Mouse (Mus musculus) testis, postnatal 10 days (tissue): ENCODE measurements around the gene Mak.
"Not testable (repeated sequence)": the region's sequence is repeated elsewhere in the genome, so short reads cannot be mapped to it uniquely, and the experiment has no call there.

ENCODE experiments used
- DNase-seq: peaks from one replicate; pipeline ENCODE4 v3.0.0; 2021; ENCODE audit warnings: low spot score

Mak gene

DNA sequence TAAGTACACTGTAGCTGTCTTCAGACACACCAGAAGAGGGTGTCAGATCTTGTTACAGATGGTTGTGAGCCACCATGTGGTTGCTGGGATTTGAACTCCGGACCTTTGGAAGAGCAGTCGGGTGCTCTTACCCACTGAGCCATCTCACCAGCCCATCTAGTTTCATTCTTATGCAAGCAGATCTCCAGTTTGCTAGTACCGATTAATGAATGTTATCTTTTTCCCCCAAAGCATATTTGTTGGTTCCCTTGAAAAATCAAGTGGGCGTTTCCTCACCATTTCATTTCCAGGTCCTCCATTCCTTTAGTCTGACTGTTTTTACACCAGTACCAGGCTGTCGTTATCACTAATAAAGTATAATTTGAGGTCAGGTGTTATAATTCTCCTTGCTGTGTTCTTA, 81.0 kb downstream of the Mak start:
- DNase-seq, result not testable (repeated sequence)

DNA sequence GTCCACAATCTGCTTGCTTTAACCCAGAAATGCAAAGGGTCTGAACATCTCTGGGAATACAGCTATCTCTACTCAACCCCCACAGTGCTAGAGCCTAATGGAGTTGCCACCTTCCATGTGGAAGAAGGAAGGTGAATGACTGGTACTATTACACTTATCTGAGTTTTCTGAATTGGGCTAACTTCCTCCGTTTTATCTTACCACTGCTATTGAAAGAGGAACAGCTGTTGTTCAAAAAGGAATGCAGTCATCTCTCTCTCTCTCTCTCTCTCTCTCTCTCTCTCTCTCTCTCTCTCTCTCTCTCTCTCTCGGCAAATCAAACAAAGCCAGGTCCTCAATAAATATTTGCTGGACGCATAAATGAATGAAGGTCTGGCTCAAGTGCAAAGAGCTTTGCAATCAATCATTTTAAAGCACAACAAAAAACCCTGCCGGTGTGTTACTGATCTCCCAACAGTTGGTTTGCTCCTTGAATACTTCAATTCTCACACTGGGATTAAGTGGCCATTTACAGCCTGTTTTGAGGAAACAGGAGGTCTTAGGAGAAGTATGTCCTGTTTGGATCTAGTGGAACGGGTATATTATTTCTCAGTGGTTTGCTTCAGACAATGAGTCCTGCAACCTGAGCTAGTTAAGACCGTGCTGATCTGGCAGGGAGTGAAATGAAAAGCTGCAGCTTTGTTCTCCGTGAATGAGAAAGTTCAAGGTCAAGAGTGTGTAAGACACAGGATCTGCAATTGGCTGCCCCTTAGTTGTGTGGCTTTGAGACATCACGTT, 84.8 kb downstream of the Mak start:
- DNase-seq, result no peak

DNA sequence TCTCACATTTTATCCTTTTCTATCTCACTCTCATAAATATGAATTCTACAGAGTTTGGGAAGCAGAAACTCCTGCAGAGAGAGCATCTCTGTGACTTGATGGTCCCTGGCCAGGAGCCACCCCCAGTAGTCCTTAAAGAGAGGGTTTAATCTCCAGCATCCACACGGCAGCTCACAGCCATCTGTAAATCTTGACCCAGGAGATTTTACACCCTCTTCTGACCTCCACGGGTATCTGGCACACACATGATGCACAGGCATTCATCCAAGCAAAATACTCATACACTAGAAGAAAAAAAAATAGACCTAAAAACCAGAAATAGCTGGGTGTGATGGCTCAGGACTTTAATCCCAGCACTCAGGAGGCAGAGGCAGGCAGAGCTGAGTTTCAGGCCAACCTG, 91.1 kb downstream of the Mak start:
- no peak for DNase-seq

- DNase-seq, result not testable (repeated sequence)
These were observed 91.8 kb downstream of the Mak start for GRCm38 (mm10) chr13:40987608-40988303.

- no peak for DNase-seq
These were observed 93.4 kb downstream of the Mak start for GRCm38 (mm10) chr13:40986081-40986480.

DNA sequence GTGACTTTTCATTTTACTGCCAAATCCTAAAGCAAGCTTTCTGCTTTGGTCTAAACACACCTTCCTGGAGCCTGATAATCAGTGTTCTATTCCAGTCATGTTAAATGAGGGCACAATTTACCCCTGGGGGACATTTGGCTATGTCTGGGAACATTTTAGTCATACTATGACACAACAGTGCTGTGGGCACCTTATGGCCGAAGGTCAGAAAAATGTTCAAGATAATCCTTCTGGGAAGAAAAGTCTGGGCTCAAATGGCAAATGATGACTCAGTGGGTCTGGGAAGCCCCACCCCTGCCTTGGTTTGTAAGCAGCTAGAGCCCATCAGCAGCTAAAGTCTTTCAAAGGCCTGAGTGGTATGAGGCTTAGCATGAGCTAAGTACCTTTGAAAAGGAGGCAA, 96.7 kb downstream of the Mak start:
- DNase-seq, result no peak

DNA sequence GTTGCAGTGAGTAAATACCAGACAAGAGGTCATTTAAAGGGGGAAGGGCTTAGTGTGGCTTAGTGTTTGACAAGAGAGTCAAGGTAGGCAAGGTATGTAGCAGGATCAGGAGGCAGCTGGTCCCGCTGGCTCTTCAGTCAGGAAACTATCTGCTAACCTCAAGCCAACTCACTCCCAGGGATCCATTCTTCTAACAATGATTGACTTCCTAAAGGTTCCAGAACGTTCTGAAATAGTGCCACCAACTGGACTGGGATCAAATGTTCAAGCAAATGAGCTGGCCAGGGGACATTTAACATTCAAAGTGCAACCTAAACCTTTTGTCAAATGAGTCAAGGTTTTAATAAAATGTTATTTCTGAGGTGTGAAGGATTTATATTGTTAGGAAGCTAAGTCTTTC, 100.2 kb downstream of the Mak start:
- no peak for DNase-seq

- DNase-seq, result no peak
These were observed 100.9 kb downstream of the Mak start for GRCm38 (mm10) chr13:40978652-40979051.

DNA sequence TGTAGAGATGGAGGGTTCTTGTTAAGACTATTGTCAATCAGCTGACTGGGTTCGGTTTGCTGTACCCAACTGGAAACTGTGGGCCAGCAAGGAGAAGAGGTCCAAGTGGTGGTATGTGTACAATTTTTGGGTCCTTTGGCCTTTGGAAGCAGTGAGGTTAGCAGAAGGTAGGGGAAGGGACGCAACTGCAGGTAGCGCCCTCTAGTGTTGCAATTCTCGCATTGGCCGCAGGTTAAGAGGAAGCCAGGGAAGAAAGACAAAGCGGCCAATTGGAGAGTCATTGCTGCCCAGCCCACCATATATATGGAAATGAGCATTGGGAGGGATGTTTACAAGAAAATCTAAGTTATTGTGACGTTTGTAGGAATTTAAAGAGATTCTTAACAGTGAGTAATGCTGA, 101.9 kb downstream of the Mak start:
- peak; percentile 73 for DNase-seq
